Mouse (Mus musculus) heart, postnatal 0 days (tissue): ENCODE measurements around the gene Haus8.

ENCODE experiments used
- CTCF ChIP-seq: IDR thresholded peaks from 2 replicates; pipeline ENCODE4 v1.5.1; 2016; ENCODE audit warnings: antibody characterized with exemption, control low read depth, low read depth
- EP300 ChIP-seq: IDR thresholded peaks from 2 replicates; pipeline ENCODE4 v1.6.1; 2016; ENCODE audit warnings: antibody characterized with exemption, low read depth

DNA sequence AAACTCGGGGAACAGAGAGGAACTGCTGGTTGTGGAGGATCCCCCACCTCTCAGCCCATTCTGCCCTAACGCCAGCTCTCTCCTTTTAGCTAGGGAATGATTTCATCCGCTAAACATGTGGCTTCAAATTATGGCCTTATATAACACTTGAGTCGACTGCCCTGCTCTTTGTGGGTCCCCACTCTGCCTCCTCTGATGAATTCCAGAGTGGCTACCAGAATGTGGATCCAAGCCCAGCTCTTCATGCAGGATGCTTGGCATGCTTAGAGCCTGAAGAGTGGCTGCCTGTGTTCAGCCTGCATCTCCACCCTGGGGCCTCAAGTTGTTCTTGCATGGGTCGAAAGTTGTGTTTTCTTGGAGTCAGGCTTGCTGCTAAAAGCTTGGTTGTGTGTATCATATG lies 9.9 kb upstream of the Haus8 start:
- no peak for TF ChIP-seq CTCF
- no peak for TF ChIP-seq EP300
